Mouse (Mus musculus) erythroblast, embryonic 14.5 days (primary cell): ENCODE results near the gene Tmsb15b1. TPM values are rescaled to one million over a fixed set of nuclear protein-coding genes. Genes with fewer than 3 reads are reported as not detected.

Source experiments
- H3K27me3 ChIP-seq: 2 replicates; pipeline ENCODE4 v1.6.1; 2012; ENCODE audit warnings: inconsistent platforms; ENCODE audit not compliant: control insufficient read depth
- H3K36me3 ChIP-seq: 2 replicates; pipeline ENCODE4 v1.6.1; 2012; ENCODE audit warnings: mild to moderate bottlenecking, inconsistent platforms; ENCODE audit not compliant: control insufficient read depth
- H3K4me1 ChIP-seq: 2 replicates; pipeline ENCODE4 v1.6.1; 2012; ENCODE audit warnings: inconsistent platforms; ENCODE audit not compliant: control insufficient read depth
- H3K4me3 ChIP-seq: replicated peaks from 2 replicates; pipeline ENCODE3; 2012; ENCODE audit warnings: moderate library complexity, mild to moderate bottlenecking, inconsistent platforms
- H3K9me3 ChIP-seq: 2 replicates; pipeline ENCODE4 v1.6.1; 2012; ENCODE audit warnings: low read length, inconsistent platforms, mixed read lengths; ENCODE audit not compliant: control insufficient read depth
- GATA1 ChIP-seq: IDR thresholded peaks from 2 replicates; pipeline ENCODE4 v1.6.1; 2012; ENCODE audit warnings: low read length, inconsistent platforms, mixed read lengths
- TAL1 ChIP-seq: IDR thresholded peaks from 3 replicates; pipeline ENCODE4 v1.6.1; 2012; ENCODE audit warnings: low read length, inconsistent platforms, mixed read lengths
- polyA plus RNA-seq: library from polyadenylated mRNA; stranded (reverse); fragments of >175 nt; gene quantifications from 2 replicates; pipeline ENCODE4 v1.2.3, GENCODE M21; 2012

Gene Tmsb15b1
- not detected in 2 replicates for polyA plus RNA-seq

- Histone ChIP-seq H3K36me3 (no peaks in the 10 kb centered on the region), H3K4me3 (peak within 1 kb of the TSS; percentile 34), H3K9me3 (no peaks in the 10 kb centered on the region), H3K4me1 (no peaks in the 10 kb centered on the region), H3K27me3 (no peaks in the 10 kb centered on the region)
- TF ChIP-seq GATA1 (no peak), TAL1 (no peak)
Observed at GRCm38 (mm10) chrX:136976424-136977084, at the start of gene Tmsb15b1, which contains the start of gene Tmsb15l. Gene Tmsb15b1 (minus strand): TSS chrX:136976874. Gene Tmsb15l (minus strand): TSS chrX:136976869.

GRCm38 (mm10) chrX:137019310-137019709 lies 42.6 kb upstream of the Tmsb15b1 start:
- no peaks in the 10 kb centered on the region for H3K27me3 ChIP-seq
- peaks cover 4% of the 10 kb centered on the region for H3K36me3 ChIP-seq
- no peak overlapping the region for H3K4me3 ChIP-seq
- H3K9me3 ChIP-seq, result no peaks in the 10 kb centered on the region
- TF ChIP-seq GATA1, result no peak
- no peak for TF ChIP-seq TAL1
- no peaks in the 10 kb centered on the region for H3K4me1 ChIP-seq

DNA sequence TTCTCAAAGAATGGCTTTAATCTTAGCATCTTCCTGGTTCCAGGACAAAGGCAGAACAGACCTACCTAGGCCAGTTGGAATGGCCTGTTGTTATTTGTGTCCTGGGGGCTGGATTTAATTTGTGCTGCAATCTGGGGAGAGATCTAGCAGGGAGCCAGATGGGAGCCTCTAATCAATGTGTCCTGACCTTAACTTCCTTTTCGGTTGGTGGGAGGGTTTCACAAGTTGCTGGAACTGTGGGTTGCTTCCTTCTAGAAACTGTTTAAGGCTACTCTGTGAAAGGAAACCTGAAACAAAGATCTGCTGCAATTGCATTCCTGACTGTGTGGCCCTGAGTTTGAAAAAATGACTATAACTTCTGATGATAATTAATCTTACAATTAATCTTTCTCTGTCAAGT lies 41.0 kb upstream of the Tmsb15b1 start:
- H3K36me3 ChIP-seq, result peaks cover 7% of the 10 kb centered on the region
- no peak for TF ChIP-seq GATA1
- TF ChIP-seq TAL1, result no peak
- H3K9me3 ChIP-seq, result no peaks in the 10 kb centered on the region
- H3K4me1 ChIP-seq, result no peaks in the 10 kb centered on the region
- no peaks in the 10 kb centered on the region for H3K27me3 ChIP-seq
- H3K4me3 ChIP-seq, result no peak overlapping the region

- H3K36me3 ChIP-seq, result peaks cover 7% of the 10 kb centered on the region
Observed at GRCm38 (mm10) chrX:137015099-137015709, 38.5 kb upstream of the Tmsb15b1 start.

DNA sequence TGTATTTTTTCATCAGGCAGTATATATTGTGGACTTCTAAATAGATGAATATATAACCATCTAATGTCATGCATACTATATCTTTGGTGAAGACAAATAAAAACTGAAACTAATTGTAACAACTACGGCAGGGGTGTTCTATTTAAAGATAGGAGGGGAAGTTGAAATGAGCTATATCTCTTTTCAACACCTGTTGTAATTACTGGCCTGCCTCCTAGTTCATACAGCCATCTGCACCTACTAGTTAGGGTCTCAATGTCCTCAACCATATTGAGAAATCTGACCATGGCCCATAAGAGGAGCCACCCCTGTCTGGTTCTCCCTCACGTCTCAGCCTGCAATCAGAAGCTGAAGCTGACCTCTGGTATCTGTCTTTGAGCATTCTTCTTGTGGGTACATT lies 19.6 kb upstream of the Tmsb15b1 start:
- TF ChIP-seq GATA1, result no peak
- TF ChIP-seq TAL1, result no peak
- Histone ChIP-seq H3K27me3 (peaks cover 27% of the 10 kb centered on the region), H3K4me1 (no peaks in the 10 kb centered on the region), H3K9me3 (no peaks in the 10 kb centered on the region), H3K4me3 (no peak overlapping the region), H3K36me3 (no peaks in the 10 kb centered on the region)

More at GRCm38 (mm10) chrX:137015099-137015709, 38.5 kb upstream of the Tmsb15b1 start:
- no peak for TF ChIP-seq TAL1
- no peak for TF ChIP-seq GATA1
- H3K27me3 ChIP-seq, result no peaks in the 10 kb centered on the region
- H3K4me1 ChIP-seq, result no peaks in the 10 kb centered on the region
- no peaks in the 10 kb centered on the region for H3K9me3 ChIP-seq
- H3K4me3 ChIP-seq, result no peak overlapping the region

DNA sequence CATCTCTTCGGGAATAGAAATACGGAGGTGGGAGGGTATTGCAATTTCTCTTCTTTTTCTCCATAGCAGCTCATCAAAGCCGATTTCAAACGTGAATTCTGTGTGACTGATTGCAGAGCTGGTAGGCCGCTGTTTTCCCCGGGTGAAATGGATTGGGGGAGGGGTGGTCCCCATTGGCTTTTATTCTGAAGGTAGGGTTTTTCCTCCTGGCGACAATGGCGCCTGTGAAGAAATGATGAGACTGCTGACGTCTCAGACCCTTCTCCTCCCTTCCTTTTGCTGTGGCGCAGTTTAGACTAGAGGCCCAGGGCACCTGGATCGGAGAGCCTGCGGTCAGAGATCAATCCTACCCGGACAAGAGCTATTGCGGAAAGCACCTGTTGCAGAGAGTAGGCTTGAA lies 17.0 kb upstream of the Tmsb15b1 start:
- TF ChIP-seq TAL1, result no peak
- no peak for TF ChIP-seq GATA1
- Histone ChIP-seq H3K36me3 (no peaks in the 10 kb centered on the region), H3K4me1 (no peaks in the 10 kb centered on the region), H3K27me3 (peaks cover 33% of the 10 kb centered on the region), H3K4me3 (no peak overlapping the region), H3K9me3 (no peaks in the 10 kb centered on the region)

DNA sequence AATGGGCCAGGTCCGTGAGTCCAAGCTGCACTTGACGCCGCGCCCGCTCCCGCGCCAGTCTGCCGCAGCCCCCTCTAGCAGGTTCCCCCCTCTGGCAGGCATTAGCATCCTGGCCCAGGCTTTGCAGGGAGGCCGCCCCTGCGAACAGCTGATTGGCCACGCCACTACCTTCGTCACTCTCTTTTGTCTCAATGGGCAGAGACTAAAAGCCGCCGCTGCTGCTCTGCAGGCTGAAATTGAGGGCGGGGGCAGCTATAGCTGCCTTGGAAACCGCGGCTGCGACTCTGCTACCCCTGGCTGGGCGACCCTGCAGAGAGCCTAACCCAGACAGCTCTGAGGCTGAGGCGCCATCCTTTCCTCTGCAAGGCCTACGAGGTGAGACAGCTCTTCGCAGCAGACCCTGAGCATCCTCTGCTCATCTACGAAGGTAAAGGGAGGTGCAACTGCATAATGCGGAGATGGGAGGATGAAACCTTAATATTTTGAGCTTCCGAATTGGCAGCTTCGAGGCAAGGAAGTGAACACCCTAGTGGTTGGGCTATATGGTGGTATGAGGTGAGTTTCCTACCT lies 16.4 kb upstream of the Tmsb15b1 start, which contains the start of gene Zcchc18:
Zcchc18 (plus strand) TSS at position 178 of the 570 bp plus-strand sequence.
- Histone ChIP-seq H3K9me3 (no peaks in the 10 kb centered on the region), H3K27me3 (peaks cover 33% of the 10 kb centered on the region), H3K4me3 (no peak within 1 kb of the TSS), H3K36me3 (no peaks in the 10 kb centered on the region), H3K4me1 (no peaks in the 10 kb centered on the region)
- no peak for TF ChIP-seq TAL1

DNA sequence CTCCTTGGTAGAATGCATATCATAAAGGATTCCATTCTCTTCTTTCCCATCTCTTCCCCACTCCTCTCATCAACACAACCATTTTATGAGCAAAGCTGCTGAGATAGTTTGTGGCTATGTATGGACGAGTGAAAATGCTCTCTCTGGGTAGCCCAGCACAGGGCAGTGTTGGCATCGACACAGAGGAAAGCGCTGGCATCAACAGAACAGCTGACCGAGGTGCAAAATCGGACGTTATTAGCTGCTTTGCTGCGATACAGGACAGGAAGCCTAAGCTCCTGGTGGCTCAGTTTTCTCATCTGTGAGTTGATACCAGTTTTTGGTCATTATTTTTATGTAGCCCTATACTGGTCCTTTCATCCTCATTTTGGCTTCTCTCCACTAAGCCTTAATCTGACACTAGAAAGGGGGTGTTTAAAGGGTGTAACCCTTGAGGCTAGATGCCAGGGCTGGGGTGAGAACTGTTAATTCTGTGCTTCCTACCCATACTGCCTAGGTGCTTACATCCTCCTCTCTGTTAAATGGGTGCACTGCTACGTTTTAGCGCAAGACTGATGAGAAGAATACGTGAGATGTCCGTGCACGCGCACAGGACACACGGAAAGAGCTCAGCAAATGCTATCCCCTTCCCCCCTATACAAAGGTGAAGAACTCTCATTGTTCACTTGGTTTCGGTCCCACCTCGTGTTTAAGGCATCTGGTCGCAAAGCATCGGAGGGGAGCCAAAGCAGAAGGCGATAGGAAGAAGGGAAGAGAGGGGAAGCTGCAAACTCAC lies 15.7 kb upstream of the Tmsb15b1 start:
- Histone ChIP-seq H3K4me1 (no peaks in the 10 kb centered on the region), H3K4me3 (no peak overlapping the region), H3K27me3 (peaks cover 33% of the 10 kb centered on the region), H3K9me3 (no peaks in the 10 kb centered on the region), H3K36me3 (no peaks in the 10 kb centered on the region)
- TF ChIP-seq GATA1 (no peak), TAL1 (no peak)

GRCm38 (mm10) chrX:136991274-136991673 lies 14.6 kb upstream of the Tmsb15b1 start:
- H3K36me3 ChIP-seq, result no peaks in the 10 kb centered on the region
- H3K27me3 ChIP-seq, result peaks cover 33% of the 10 kb centered on the region
- H3K4me3 ChIP-seq, result no peak overlapping the region
- no peaks in the 10 kb centered on the region for H3K9me3 ChIP-seq
- no peak for TF ChIP-seq TAL1
- H3K4me1 ChIP-seq, result no peaks in the 10 kb centered on the region
